Mouse (Mus musculus) gastrocnemius, postnatal 14 days (tissue): ENCODE data around the gene Mxi1. TPM values are rescaled to one million over a fixed set of nuclear protein-coding genes. Genes with fewer than 3 reads are reported as not detected.
A peak's percentile ranks its signal among the peaks of the same experiment; 100 is the strongest.

Experiments
- DNase-seq: peaks from one replicate; pipeline ENCODE4 v3.0.0; 2021; ENCODE audit warnings: mixed read lengths
- intact Hi-C: fragments of 180-260 bp; cut with DNase I; formaldehyde crosslinking; loops from one replicate; pipeline ENCODE4 v1.15.1; 2025; ENCODE audit warnings: low total_unique reads
- total RNA-seq, 2 experiments: library from RNA; stranded (reverse); gene quantifications; 2 replicates each; pipeline ENCODE4 v1.2.3; 2021

Gene Mxi1
- total RNA-seq, 2 experiments from 2014 or later: 30.5 to 31.5 TPM

- intact Hi-C loops: no loop called here
- no peak for DNase-seq
Observed at GRCm38 (mm10) chr19:53409663-53410307, 99.5 kb downstream of the Mxi1 start.

GRCm38 (mm10) chr19:53412149-53412848 is 102.0 kb downstream of the Mxi1 start:
- DNase-seq: no peak
- intact Hi-C loops: no loop called here

GRCm38 (mm10) chr19:53413617-53414380 is 103.5 kb downstream of the Mxi1 start:
- DNase-seq: no peak
- intact Hi-C loops: no loop called here

DNA sequence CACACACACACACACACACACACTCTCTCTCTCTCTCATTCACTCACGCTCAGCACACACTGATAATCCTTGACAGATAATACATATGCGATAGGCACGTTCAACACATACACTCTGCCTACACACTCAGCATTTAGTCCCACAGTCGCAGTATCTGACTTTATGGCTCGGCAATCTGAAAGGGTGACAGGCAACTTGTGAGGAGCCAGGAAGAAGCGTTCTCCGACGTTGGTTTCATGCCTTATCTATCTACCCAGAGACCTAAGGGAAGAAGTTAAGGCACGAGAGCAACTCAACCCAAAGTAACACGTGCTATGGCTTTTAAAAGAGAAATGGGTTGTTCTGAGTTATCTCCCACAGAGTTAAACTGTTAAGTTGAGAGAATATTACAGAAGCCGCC is 104.3 kb downstream of the Mxi1 start:
- intact Hi-C loops: loop anchor here (5.0 kb wide), 1 partner anchor 163 kb away; no protein-coding TSS in a partner anchor
- no peak for DNase-seq

GRCm38 (mm10) chr19:53415198-53415597 is 104.9 kb downstream of the Mxi1 start:
- DNase-seq: no peak

GRCm38 (mm10) chr19:53419834-53420233 is 109.5 kb downstream of the Mxi1 start:
- intact Hi-C loops: loop anchor here (5.0 kb wide), 1 partner anchor 157 kb away; no protein-coding TSS in a partner anchor
- DNase-seq: peak; percentile 63

More at GRCm38 (mm10) chr19:53415198-53415597, 104.9 kb downstream of the Mxi1 start:
- intact Hi-C loops: loop anchor here (5.0 kb wide), 1 partner anchor 162 kb away; no protein-coding TSS in a partner anchor

DNA sequence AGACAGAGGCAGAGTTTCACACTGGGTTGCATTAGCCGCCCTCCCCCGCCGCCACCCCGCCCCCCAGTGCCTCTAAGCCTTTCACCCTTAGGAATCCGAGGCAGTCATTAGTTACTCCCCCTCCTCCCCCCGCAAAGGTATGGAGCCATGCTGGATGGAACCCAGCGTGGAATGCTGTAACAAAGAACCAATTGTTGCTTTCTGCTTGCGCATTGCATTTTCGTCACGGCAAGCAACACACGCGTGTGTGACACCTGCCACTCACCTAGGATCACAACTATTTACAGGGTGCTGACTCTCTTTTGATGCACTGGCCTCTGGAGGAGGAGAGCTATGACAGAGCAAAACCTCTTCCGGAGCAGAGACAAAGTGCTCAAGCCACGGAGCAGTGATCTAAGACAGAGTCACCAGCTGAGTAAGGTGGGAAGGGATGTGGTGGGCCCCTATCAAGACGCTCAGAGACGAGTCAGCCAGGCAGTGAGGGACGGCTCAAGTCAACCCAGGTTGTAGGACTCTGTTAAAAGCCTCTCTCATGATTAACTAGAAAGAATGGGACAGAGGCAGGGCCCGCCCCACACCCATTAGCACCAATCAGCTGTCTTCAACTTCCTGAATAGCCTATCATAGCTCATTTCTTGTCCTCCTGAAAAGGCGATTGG is 110.7 kb downstream of the Mxi1 start:
- intact Hi-C loops: no loop called here

GRCm38 (mm10) chr19:53421583-53422188 is 111.4 kb downstream of the Mxi1 start:
- no peak for DNase-seq
- intact Hi-C loops: no loop called here

More for the DNA sequence above, 110.7 kb downstream of the Mxi1 start:
- DNase-seq: peak; percentile 51

GRCm38 (mm10) chr19:53422358-53423308 is 112.3 kb downstream of the Mxi1 start:
- intact Hi-C loops: no loop called here
- no peak for DNase-seq

DNA sequence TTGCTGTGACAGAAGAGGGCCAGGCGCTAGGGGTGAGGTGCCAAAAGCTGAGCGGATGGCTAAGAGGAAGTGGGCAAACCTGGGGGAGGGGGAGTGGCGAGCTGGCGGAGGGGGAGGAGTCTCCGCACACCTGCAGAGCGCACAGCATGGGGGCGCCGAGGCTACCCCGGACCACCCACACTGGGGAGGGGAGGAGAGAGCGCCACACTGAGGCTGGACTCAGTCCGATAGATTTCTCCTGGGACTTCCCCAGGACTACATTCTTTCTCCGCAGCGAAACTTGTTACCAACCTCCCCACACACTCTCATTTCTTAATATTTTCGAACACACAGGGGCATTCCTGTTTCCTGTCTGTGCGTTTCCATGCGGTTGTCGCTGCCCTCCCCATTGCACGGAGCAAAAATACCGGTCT is 113.0 kb downstream of the Mxi1 start:
- intact Hi-C loops: no loop called here

GRCm38 (mm10) chr19:53423816-53424465 is 113.6 kb downstream of the Mxi1 start:
- no peak for DNase-seq
- intact Hi-C loops: no loop called here

More for the DNA sequence above, 113.0 kb downstream of the Mxi1 start:
- DNase-seq: no peak

DNA sequence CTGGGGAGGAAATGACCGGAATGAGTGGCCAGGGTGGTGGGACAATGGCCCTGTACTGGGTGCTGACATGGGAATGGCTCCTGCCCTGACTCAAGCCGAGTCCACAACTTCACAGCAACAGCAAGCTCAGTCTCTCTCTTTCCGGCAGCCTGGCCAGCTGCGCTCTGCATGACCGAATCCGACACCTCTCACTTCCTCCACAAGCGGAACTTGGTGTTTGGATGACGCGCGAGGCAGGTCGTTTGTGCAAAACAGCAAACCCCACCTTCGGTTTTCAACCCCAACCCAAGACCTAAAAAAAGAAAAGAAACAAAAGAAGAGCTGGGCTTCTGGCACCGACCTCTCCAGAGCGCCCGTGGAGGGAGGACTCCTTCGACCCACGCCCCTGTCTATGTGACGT is 114.3 kb downstream of the Mxi1 start:
- intact Hi-C loops: no loop called here
- DNase-seq: no peak

Other genes with a start within 250 kb of the Mxi1 start
- gene Add3, start 170.1 kb upstream of the Mxi1 start, total RNA-seq: 10 to 100 TPM; 31.6 to 45.4 TPM
- not detected for gene Gm10197, start 61.2 kb downstream of the Mxi1 start, total RNA-seq
- 10 to 100 TPM; 24.3 to 26.6 TPM for gene Smndc1, start 80.1 kb downstream of the Mxi1 start, total RNA-seq
- gene Dusp5, start 218.6 kb downstream of the Mxi1 start, total RNA-seq: 1 to 10 TPM; 1.3 to 2.2 TPM